Mouse (Mus musculus) midbrain, embryonic 12.5 days (tissue): ENCODE measurements around the gene Siglec1. TPM values are rescaled to one million over a fixed set of nuclear protein-coding genes. Genes with fewer than 3 reads are reported as not detected.
A peak's percentile ranks its signal among the peaks of the same experiment; 100 is the strongest.
"Not testable (repeated sequence)": the region's sequence is repeated elsewhere in the genome, so short reads cannot be mapped to it uniquely, and the experiment has no call there.

Source experiments
- ATAC-seq: fragments of 200-750 bp; cut with Nextera tagmentation; 2 replicates; pipeline ENCODE4 v1.8.0; 2017; ENCODE audit warnings: low read depth, moderate TSS enrichment, moderate library complexity; ENCODE audit not compliant: low FRiP score
- H3K27ac ChIP-seq: fragments of 300-500 bp; sonication (generic); replicated peaks from 2 replicates; pipeline ENCODE4 v1.5.1; 2016; ENCODE audit warnings: mild to moderate bottlenecking
- H3K27me3 ChIP-seq: fragments of 300-500 bp; sonication (generic); 2 replicates; pipeline ENCODE4 v1.6.1; 2016; ENCODE audit warnings: mild to moderate bottlenecking
- H3K36me3 ChIP-seq: fragments of 300-500 bp; sonication (generic); 2 replicates; pipeline ENCODE4 v1.6.1; 2016
- H3K4me1 ChIP-seq: fragments of 300-500 bp; sonication (generic); 2 replicates; pipeline ENCODE4 v1.6.1; 2016
- H3K4me2 ChIP-seq: fragments of 300-500 bp; sonication (generic); replicated peaks from 2 replicates; pipeline ENCODE4 v1.6.1; 2016; ENCODE audit warnings: mild to moderate bottlenecking, moderate library complexity
- H3K4me3 ChIP-seq: fragments of 300-500 bp; sonication (generic); 2 replicates; pipeline ENCODE4 v1.5.1; 2016; ENCODE audit warnings: mild to moderate bottlenecking
- H3K9ac ChIP-seq: fragments of 300-500 bp; sonication (generic); replicated peaks from 2 replicates; pipeline ENCODE4 v1.6.1; 2016; ENCODE audit warnings: mild to moderate bottlenecking, moderate library complexity
- H3K9me3 ChIP-seq: fragments of 300-500 bp; sonication (generic); 2 replicates; pipeline ENCODE4 v1.6.1; 2016; ENCODE audit warnings: mild to moderate bottlenecking
- WGBS: fragments of 180-500 bp; shearing (Covaris S2); methylation state at CpG from one replicate; pipeline ENCODE4 v1.1.7; 2016; 5-methylcytosine and 5-hydroxymethylcytosine counted together
- polyA plus RNA-seq: library from polyadenylated mRNA; unstranded; fragments of >200 nt; fragmentation: Nextera tagmentation; extraction: Ambion mirVana; gene quantifications from 2 replicates; pipeline ENCODE4 v1.2.1, GENCODE M21; 2016

Gene Siglec1
- polyA plus RNA-seq, 1 experiment from 2014 or later = 0.27 TPM

GRCm38 (mm10) chr2:131125964-131126815 is 39.6 kb upstream of the Siglec1 start:
- Histone ChIP-seq H3K9ac (no peak overlapping the region), H3K4me2 (no peak overlapping the region; the same call in 1 of the 2 replicates), H3K9me3 (no peaks in the 10 kb centered on the region), H3K36me3 (no peaks in the 10 kb centered on the region), H3K27me3 (peaks cover 26% of the 10 kb centered on the region), H3K4me3 (no peak overlapping the region), H3K4me1 (peaks cover 18% of the 10 kb centered on the region), H3K27ac (no peak overlapping the region)
- peak; percentile 21; the same call in 1 of the 2 replicates for ATAC-seq
- 44% methylated on average over 9 of the region's 9 CpGs for WGBS

- WGBS = 88% methylated on average over 9 of the region's 9 CpGs
- Histone ChIP-seq H3K27me3 (peaks cover 26% of the 10 kb centered on the region), H3K36me3 (no peaks in the 10 kb centered on the region), H3K4me1 (peaks cover 18% of the 10 kb centered on the region), H3K9ac (no peak overlapping the region), H3K27ac (no peak overlapping the region), H3K9me3 (no peaks in the 10 kb centered on the region), H3K4me2 (no peak overlapping the region), H3K4me3 (no peak overlapping the region)
- ATAC-seq = no peak
Observed at GRCm38 (mm10) chr2:131125157-131125963, 38.8 kb upstream of the Siglec1 start.

- H3K4me2 ChIP-seq = no peak overlapping the region
- no peak for ATAC-seq
- peaks cover 18% of the 10 kb centered on the region for H3K4me1 ChIP-seq
- H3K9me3 ChIP-seq = no peaks in the 10 kb centered on the region
- no peaks in the 10 kb centered on the region for H3K36me3 ChIP-seq
- no peak overlapping the region for H3K9ac ChIP-seq
- WGBS = 82% methylated on average over 3 of the region's 3 CpGs
- no peak overlapping the region for H3K27ac ChIP-seq
- H3K4me3 ChIP-seq = no peak overlapping the region
- H3K27me3 ChIP-seq = peaks cover 26% of the 10 kb centered on the region
Observed at GRCm38 (mm10) chr2:131124166-131124565, 37.6 kb upstream of the Siglec1 start.

GRCm38 (mm10) chr2:131118968-131119574 is 32.5 kb upstream of the Siglec1 start:
- WGBS = 75% methylated on average over 2 of the region's 2 CpGs
- H3K9ac ChIP-seq = no peak overlapping the region

GRCm38 (mm10) chr2:131105989-131106388 is 19.4 kb upstream of the Siglec1 start:
- WGBS = 91% methylated on average over 5 of the region's 5 CpGs
- ATAC-seq = no peak
- Histone ChIP-seq H3K9me3 (no peaks in the 10 kb centered on the region), H3K36me3 (no peaks in the 10 kb centered on the region), H3K27me3 (no peaks in the 10 kb centered on the region; the same call in 1 of the 2 replicates), H3K9ac (no peak overlapping the region), H3K4me2 (no peak overlapping the region), H3K4me3 (no peak overlapping the region), H3K4me1 (no peaks in the 10 kb centered on the region), H3K27ac (no peak overlapping the region)

More at GRCm38 (mm10) chr2:131118968-131119574, 32.5 kb upstream of the Siglec1 start:
- ATAC-seq = no peak
- no peaks in the 10 kb centered on the region for H3K27me3 ChIP-seq
- no peaks in the 10 kb centered on the region for H3K4me1 ChIP-seq
- H3K4me3 ChIP-seq = no peak overlapping the region
- no peaks in the 10 kb centered on the region for H3K36me3 ChIP-seq
- no peaks in the 10 kb centered on the region for H3K9me3 ChIP-seq
- H3K27ac ChIP-seq = no peak overlapping the region
- H3K4me2 ChIP-seq = no peak overlapping the region

- H3K4me2 ChIP-seq, H3K27ac ChIP-seq, H3K9me3 ChIP-seq, H3K4me3 ChIP-seq, H3K9ac ChIP-seq, ATAC-seq, H3K27me3 ChIP-seq, H3K36me3 ChIP-seq, H3K4me1 ChIP-seq: not testable (repeated sequence)
- WGBS = 72% methylated on average over 4 of the region's 4 CpGs
Observed at GRCm38 (mm10) chr2:131105061-131105460, 18.5 kb upstream of the Siglec1 start.

- 91% methylated on average over 4 of the region's 4 CpGs for WGBS
- Histone ChIP-seq H3K27ac (no peak overlapping the region), H3K4me2 (no peak overlapping the region), H3K36me3 (no peaks in the 10 kb centered on the region), H3K9me3 (no peaks in the 10 kb centered on the region), H3K27me3 (no peaks in the 10 kb centered on the region; the same call in 1 of the 2 replicates), H3K4me3 (no peak overlapping the region), H3K9ac (no peak overlapping the region), H3K4me1 (no peaks in the 10 kb centered on the region)
- no peak for ATAC-seq
Observed at GRCm38 (mm10) chr2:131104021-131104420, 17.5 kb upstream of the Siglec1 start.

- no peak overlapping the region for H3K27ac ChIP-seq
- no peak overlapping the region for H3K4me3 ChIP-seq
- H3K27me3 ChIP-seq = no peaks in the 10 kb centered on the region; the same call in 1 of the 2 replicates
- H3K4me1 ChIP-seq = 0 out of 2 replicates have a peak, but pooled peaks cover 1% of the 10 kb centered on the region
- 50% methylated on average over 3 of the region's 3 CpGs for WGBS
- H3K4me2 ChIP-seq = no peak overlapping the region
- ATAC-seq = no peak
- no peak overlapping the region for H3K9ac ChIP-seq
- H3K9me3 ChIP-seq = no peaks in the 10 kb centered on the region
- H3K36me3 ChIP-seq = no peaks in the 10 kb centered on the region
Observed at GRCm38 (mm10) chr2:131101530-131101929, 15.0 kb upstream of the Siglec1 start.

GRCm38 (mm10) chr2:131097087-131097486 is 10.5 kb upstream of the Siglec1 start:
- Histone ChIP-seq H3K4me1 (0 out of 2 replicates have a peak, but pooled peaks cover 6% of the 10 kb centered on the region), H3K9ac (no peak overlapping the region), H3K27me3 (no peaks in the 10 kb centered on the region), H3K4me3 (no peak overlapping the region), H3K27ac (no peak overlapping the region), H3K36me3 (no peaks in the 10 kb centered on the region), H3K4me2 (no peak overlapping the region), H3K9me3 (no peaks in the 10 kb centered on the region)
- no peak for ATAC-seq
- 77% methylated on average over 2 of the region's 4 CpGs for WGBS

- H3K9ac ChIP-seq = no peak overlapping the region
- H3K36me3 ChIP-seq = no peaks in the 10 kb centered on the region
- H3K4me2 ChIP-seq = no peak overlapping the region
- ATAC-seq = no peak
- no peaks in the 10 kb centered on the region for H3K27me3 ChIP-seq
- H3K9me3 ChIP-seq = no peaks in the 10 kb centered on the region
- no peak overlapping the region for H3K4me3 ChIP-seq
- 0 out of 2 replicates have a peak, but pooled peaks cover 6% of the 10 kb centered on the region for H3K4me1 ChIP-seq
- WGBS = 18% methylated on average over 9 of the region's 9 CpGs
- 0 out of 2 replicates have a peak overlapping the region, but pooled peaks have one; percentile 12 for H3K27ac ChIP-seq
Observed at GRCm38 (mm10) chr2:131096101-131096795, 9.7 kb upstream of the Siglec1 start.

GRCm38 (mm10) chr2:131094823-131095222 is 8.3 kb upstream of the Siglec1 start:
- 0 out of 2 replicates have a peak, but pooled peaks cover 6% of the 10 kb centered on the region for H3K4me1 ChIP-seq
- H3K4me3 ChIP-seq = no peak overlapping the region
- WGBS = 0% methylated on average over 1 of the region's 1 CpGs
- no peak overlapping the region for H3K27ac ChIP-seq
- no peak overlapping the region for H3K9ac ChIP-seq
- peak; percentile 38; the same call in 1 of the 2 replicates for ATAC-seq
- no peaks in the 10 kb centered on the region for H3K27me3 ChIP-seq
- H3K9me3 ChIP-seq = no peaks in the 10 kb centered on the region
- H3K4me2 ChIP-seq = no peak overlapping the region
- H3K36me3 ChIP-seq = no peaks in the 10 kb centered on the region
